Mouse (Mus musculus): ENCODE data around the gene Atxn7l1. TPM values are rescaled to one million over a fixed set of nuclear protein-coding genes. Genes with fewer than 3 reads are reported as not detected.

Gene Atxn7l1
- polyA plus RNA-seq, 1 experiment from 2014 or later: 16.6 TPM

GRCm38 (mm10) chr12:33323821-33324220, 176.3 kb downstream of the Atxn7l1 start:
- Histone ChIP-seq H3K27ac (no peak overlapping the region), H3K9ac (no peak overlapping the region), H3K36me3 (no peaks in the 10 kb centered on the region), H3K4me3 (no peak overlapping the region), H3K4me2 (replicated peaks) (no peak overlapping the region), H3K4me1 (no peaks in the 10 kb centered on the region), H3K27me3 (replicated peaks) (no peaks in the 10 kb centered on the region), H3K9me3 (no peaks in the 10 kb centered on the region)
- ATAC-seq (ENCODE audit: low FRiP score, low read depth): no peak
- whole genome bisulfite sequencing: 90% methylated on average over 1 of the region's 1 CpGs

DNA sequence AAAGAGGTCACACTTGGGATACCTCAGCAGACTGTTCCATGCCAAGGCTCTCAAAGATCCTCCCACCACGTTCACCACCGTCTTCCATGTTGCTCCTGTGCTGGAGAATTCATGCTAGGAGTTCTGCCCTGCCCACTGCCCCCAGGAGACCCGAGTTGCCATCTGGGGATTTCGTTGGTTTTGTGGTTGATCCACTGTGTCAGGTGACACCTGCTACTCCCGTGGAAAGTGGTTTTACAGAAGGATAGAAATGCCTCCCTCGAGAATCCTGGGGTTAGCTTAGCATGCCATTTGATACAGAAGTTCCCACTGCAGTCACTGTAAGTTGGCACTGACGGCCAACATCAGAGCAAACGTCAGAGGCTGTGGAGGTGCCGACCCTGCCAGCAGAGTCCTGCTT, 177.9 kb downstream of the Atxn7l1 start:
- no peaks in the 10 kb centered on the region for H3K9me3 ChIP-seq
- no peak overlapping the region for H3K9ac ChIP-seq
- no peak overlapping the region for H3K4me3 ChIP-seq
- 75% methylated on average over 9 of the region's 9 CpGs for WGBS
- H3K4me2 ChIP-seq (replicated peaks): no peak overlapping the region
- ATAC-seq (ENCODE audit: low FRiP score, low read depth): no peak
- H3K27me3 ChIP-seq (replicated peaks): no peaks in the 10 kb centered on the region
- H3K36me3 ChIP-seq: no peaks in the 10 kb centered on the region
- H3K4me1 ChIP-seq: no peaks in the 10 kb centered on the region
- H3K27ac ChIP-seq: no peak overlapping the region

DNA sequence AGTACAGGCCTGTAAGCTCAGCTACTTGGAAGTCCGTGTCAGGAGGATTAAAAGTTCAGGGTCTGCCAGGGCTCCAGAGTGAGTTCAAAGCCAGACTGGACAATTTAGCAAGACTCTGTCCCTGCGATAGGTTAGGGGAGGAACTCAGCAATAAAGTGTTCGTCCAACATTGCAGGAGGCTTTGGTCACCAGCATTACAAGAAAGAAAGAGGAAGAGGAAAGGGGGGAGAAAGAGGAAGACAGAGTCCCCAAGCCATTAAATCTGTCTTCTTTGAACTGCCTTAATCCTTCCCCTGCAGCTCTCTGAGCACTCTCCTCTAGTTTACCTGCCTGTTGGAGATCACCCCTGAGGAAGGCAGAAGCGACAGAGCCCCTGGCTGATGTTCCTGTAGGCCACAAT, 184.6 kb downstream of the Atxn7l1 start:
- H3K27me3 ChIP-seq (replicated peaks): no peaks in the 10 kb centered on the region
- H3K9me3 ChIP-seq: no peaks in the 10 kb centered on the region
- no peak for ATAC-seq (ENCODE audit: low FRiP score, low read depth)
- no peaks in the 10 kb centered on the region for H3K36me3 ChIP-seq
- H3K4me3 ChIP-seq: no peak overlapping the region
- H3K4me1 ChIP-seq: peaks cover 8% of the 10 kb centered on the region; the same call in 1 of the 2 replicates
- H3K27ac ChIP-seq: no peak overlapping the region
- no peak overlapping the region for H3K9ac ChIP-seq
- H3K4me2 ChIP-seq (replicated peaks): no peak overlapping the region
- WGBS: 56% methylated on average over 4 of the region's 4 CpGs

GRCm38 (mm10) chr12:33332796-33333195, 185.3 kb downstream of the Atxn7l1 start:
- 77% methylated on average over 5 of the region's 5 CpGs for WGBS
- H3K9ac ChIP-seq: no peak overlapping the region
- no peak overlapping the region for H3K27ac ChIP-seq
- H3K4me3 ChIP-seq: no peak overlapping the region
- no peak overlapping the region for H3K4me2 ChIP-seq (replicated peaks)
- no peaks in the 10 kb centered on the region for H3K27me3 ChIP-seq (replicated peaks)
- no peaks in the 10 kb centered on the region for H3K9me3 ChIP-seq
- H3K4me1 ChIP-seq: peaks cover 10% of the 10 kb centered on the region; the same call in 1 of the 2 replicates
- no peaks in the 10 kb centered on the region for H3K36me3 ChIP-seq
- ATAC-seq (ENCODE audit: low FRiP score, low read depth): no peak

- peak; percentile 62 for ATAC-seq (ENCODE audit: low FRiP score, low read depth)
- H3K4me3 ChIP-seq: no peak overlapping the region
- no peak overlapping the region for H3K27ac ChIP-seq
- no peak overlapping the region for H3K4me2 ChIP-seq (replicated peaks)
- H3K27me3 ChIP-seq (replicated peaks): no peaks in the 10 kb centered on the region
- no peaks in the 10 kb centered on the region for H3K9me3 ChIP-seq
- WGBS: 33% methylated on average over 8 of the region's 8 CpGs
- H3K36me3 ChIP-seq: no peaks in the 10 kb centered on the region
- no peak overlapping the region for H3K9ac ChIP-seq
- H3K4me1 ChIP-seq: peaks cover 14% of the 10 kb centered on the region; the same call in 1 of the 2 replicates
These were observed 186.4 kb downstream of the Atxn7l1 start for GRCm38 (mm10) chr12:33333914-33334313.

GRCm38 (mm10) chr12:33334511-33334910, 187.0 kb downstream of the Atxn7l1 start:
- peaks cover 14% of the 10 kb centered on the region; the same call in 1 of the 2 replicates for H3K4me1 ChIP-seq
- no peaks in the 10 kb centered on the region for H3K9me3 ChIP-seq
- WGBS: 93% methylated on average over 2 of the region's 2 CpGs
- no peaks in the 10 kb centered on the region for H3K27me3 ChIP-seq (replicated peaks)
- H3K27ac ChIP-seq: no peak overlapping the region
- no peak for ATAC-seq (ENCODE audit: low FRiP score, low read depth)
- H3K36me3 ChIP-seq: no peaks in the 10 kb centered on the region
- H3K9ac ChIP-seq: no peak overlapping the region
- no peak overlapping the region for H3K4me3 ChIP-seq
- no peak overlapping the region for H3K4me2 ChIP-seq (replicated peaks)

DNA sequence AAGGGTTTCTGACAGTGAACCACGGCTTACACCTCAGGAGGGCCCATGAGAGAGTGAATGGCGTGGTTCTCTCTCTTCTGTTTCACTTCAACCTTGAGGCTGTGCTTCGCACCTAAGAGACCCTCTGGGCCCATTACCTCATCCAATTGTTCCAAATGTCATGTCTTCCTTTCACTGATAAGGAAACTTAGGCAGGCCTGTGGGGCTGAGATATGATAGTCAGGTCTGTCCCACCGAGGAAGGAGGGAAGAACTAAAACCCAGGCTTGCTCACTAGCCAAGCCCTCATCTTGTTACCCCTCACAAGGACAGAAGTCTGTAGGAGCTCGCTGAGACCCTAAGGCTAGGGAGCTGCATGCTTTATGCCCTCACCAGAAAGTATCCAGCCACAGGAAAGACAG, 187.5 kb downstream of the Atxn7l1 start:
- Histone ChIP-seq H3K27me3 (replicated peaks) (no peaks in the 10 kb centered on the region), H3K4me1 (peaks cover 14% of the 10 kb centered on the region; the same call in 1 of the 2 replicates), H3K36me3 (no peaks in the 10 kb centered on the region), H3K9ac (no peak overlapping the region), H3K9me3 (no peaks in the 10 kb centered on the region), H3K4me3 (no peak overlapping the region), H3K27ac (no peak overlapping the region), H3K4me2 (replicated peaks) (no peak overlapping the region)
- 85% methylated on average over 5 of the region's 5 CpGs for WGBS
- ATAC-seq (ENCODE audit: low FRiP score, low read depth): no peak

DNA sequence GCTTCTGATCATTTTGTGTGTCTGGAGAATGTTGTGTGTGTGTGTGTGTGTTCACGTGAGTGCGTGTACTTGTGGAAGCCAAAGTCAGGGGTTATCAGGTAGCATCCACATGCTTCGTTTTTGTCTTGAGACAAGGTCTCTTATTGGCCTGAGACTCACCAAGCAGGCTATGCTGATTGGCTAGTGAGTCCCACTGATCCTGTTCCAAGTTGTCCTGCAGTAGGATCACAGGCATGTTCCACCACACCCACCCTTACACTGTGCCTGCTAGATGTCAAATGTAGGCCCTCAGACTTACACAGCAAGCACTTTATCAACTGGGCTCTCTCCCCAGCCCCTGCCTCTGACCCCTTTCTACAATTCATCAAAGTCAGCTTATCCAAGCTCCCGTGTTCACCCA, 187.9 kb downstream of the Atxn7l1 start:
- H3K9ac ChIP-seq: no peak overlapping the region
- no peaks in the 10 kb centered on the region for H3K36me3 ChIP-seq
- no peak overlapping the region for H3K4me3 ChIP-seq
- no peak for ATAC-seq (ENCODE audit: low FRiP score, low read depth)
- H3K4me1 ChIP-seq: peaks cover 14% of the 10 kb centered on the region; the same call in 1 of the 2 replicates
- H3K27ac ChIP-seq: no peak overlapping the region
- H3K4me2 ChIP-seq (replicated peaks): no peak overlapping the region
- H3K27me3 ChIP-seq (replicated peaks): 0 out of 2 replicates have a peak, but pooled peaks cover 2% of the 10 kb centered on the region
- WGBS: 79% methylated on average over 4 of the region's 4 CpGs
- H3K9me3 ChIP-seq: no peaks in the 10 kb centered on the region

- H3K4me1 ChIP-seq: peaks cover 23% of the 10 kb centered on the region
- H3K4me2 ChIP-seq (replicated peaks): no peak overlapping the region
- H3K27me3 ChIP-seq (replicated peaks): 0 out of 2 replicates have a peak, but pooled peaks cover 4% of the 10 kb centered on the region
- no peak overlapping the region for H3K27ac ChIP-seq
- no peak overlapping the region for H3K4me3 ChIP-seq
- no peak for ATAC-seq (ENCODE audit: low FRiP score, low read depth)
- no peaks in the 10 kb centered on the region for H3K36me3 ChIP-seq
- H3K9me3 ChIP-seq: no peaks in the 10 kb centered on the region
- no peak overlapping the region for H3K9ac ChIP-seq
- WGBS: 61% methylated on average over 10 of the region's 10 CpGs
These were observed 189.2 kb downstream of the Atxn7l1 start for GRCm38 (mm10) chr12:33336561-33337125.

GRCm38 (mm10) chr12:33337289-33337688, 189.8 kb downstream of the Atxn7l1 start:
- Histone ChIP-seq H3K27me3 (replicated peaks) (0 out of 2 replicates have a peak, but pooled peaks cover 4% of the 10 kb centered on the region), H3K4me1 (peaks cover 27% of the 10 kb centered on the region), H3K36me3 (no peaks in the 10 kb centered on the region), H3K4me2 (replicated peaks) (no peak overlapping the region), H3K9me3 (no peaks in the 10 kb centered on the region), H3K27ac (no peak overlapping the region), H3K4me3 (no peak overlapping the region), H3K9ac (no peak overlapping the region)
- WGBS: 48% methylated on average over 4 of the region's 4 CpGs
- no peak for ATAC-seq (ENCODE audit: low FRiP score, low read depth)

DNA sequence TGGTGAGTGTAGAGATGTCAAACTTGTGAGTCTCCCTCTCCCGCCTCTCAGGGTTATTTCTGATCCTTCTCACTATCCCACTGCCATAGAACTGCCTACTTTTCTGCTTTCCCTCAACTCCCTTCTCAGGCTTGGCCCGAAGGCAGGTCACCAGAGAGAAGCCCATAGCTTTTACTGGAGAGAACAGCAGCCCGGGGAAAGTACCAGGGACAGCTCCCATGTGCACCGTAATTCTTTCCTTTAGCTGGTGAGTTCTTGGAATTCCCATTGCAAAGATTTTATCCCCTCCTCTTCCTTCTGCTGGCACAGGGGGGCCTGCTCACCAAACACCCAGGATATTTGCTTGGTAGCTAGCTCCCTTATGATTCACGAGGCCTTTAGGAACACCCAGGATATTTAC, 190.7 kb downstream of the Atxn7l1 start:
- 32% methylated on average over 5 of the region's 5 CpGs for WGBS
- no peak for ATAC-seq (ENCODE audit: low FRiP score, low read depth)

GRCm38 (mm10) chr12:33339822-33340221, 192.3 kb downstream of the Atxn7l1 start:
- H3K27me3 ChIP-seq (replicated peaks): peaks cover 13% of the 10 kb centered on the region
- no peaks in the 10 kb centered on the region for H3K9me3 ChIP-seq
- no peak for ATAC-seq (ENCODE audit: low FRiP score, low read depth)
- H3K27ac ChIP-seq: no peak overlapping the region
- WGBS: 88% methylated on average over 4 of the region's 4 CpGs
- H3K4me2 ChIP-seq (replicated peaks): no peak overlapping the region
- H3K9ac ChIP-seq: no peak overlapping the region
- H3K4me1 ChIP-seq: peaks cover 26% of the 10 kb centered on the region
- no peaks in the 10 kb centered on the region for H3K36me3 ChIP-seq
- no peak overlapping the region for H3K4me3 ChIP-seq

More for the DNA sequence above, 190.7 kb downstream of the Atxn7l1 start:
- H3K4me2 ChIP-seq (replicated peaks): no peak overlapping the region
- 0 out of 2 replicates have a peak, but pooled peaks cover 4% of the 10 kb centered on the region for H3K27me3 ChIP-seq (replicated peaks)
- H3K4me3 ChIP-seq: no peak overlapping the region
- H3K36me3 ChIP-seq: no peaks in the 10 kb centered on the region
- no peaks in the 10 kb centered on the region for H3K9me3 ChIP-seq
- H3K27ac ChIP-seq: no peak overlapping the region
- no peak overlapping the region for H3K9ac ChIP-seq
- peaks cover 19% of the 10 kb centered on the region for H3K4me1 ChIP-seq

DNA sequence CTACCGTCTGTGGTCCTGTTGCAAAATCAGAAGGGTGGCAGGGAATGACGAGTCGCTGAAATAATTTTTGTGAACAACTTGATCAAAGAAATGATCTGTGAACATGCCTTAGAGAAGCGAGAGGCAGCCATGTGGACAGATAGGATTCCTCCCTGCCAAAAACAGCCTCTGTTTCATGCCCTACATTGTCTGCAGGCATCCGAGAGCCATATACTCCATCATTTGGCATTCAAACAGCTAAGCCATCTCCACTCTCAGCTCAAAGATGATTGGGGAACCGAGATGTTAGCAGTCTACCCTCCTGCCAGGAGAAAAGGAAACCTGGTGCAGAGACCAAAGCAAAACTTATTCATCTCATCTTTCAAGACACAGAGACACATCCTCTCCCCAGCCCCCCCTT, 193.2 kb downstream of the Atxn7l1 start:
- WGBS: 90% methylated on average over 6 of the region's 6 CpGs
- no peak overlapping the region for H3K4me2 ChIP-seq (replicated peaks)

More for the DNA sequence above, 193.2 kb downstream of the Atxn7l1 start:
- ATAC-seq (ENCODE audit: low FRiP score, low read depth): no peak
- Histone ChIP-seq H3K4me3 (no peak overlapping the region), H3K4me1 (peaks cover 35% of the 10 kb centered on the region), H3K27me3 (replicated peaks) (peaks cover 13% of the 10 kb centered on the region), H3K27ac (no peak overlapping the region), H3K9ac (no peak overlapping the region), H3K36me3 (no peaks in the 10 kb centered on the region), H3K9me3 (no peaks in the 10 kb centered on the region)

Measured in neural tube, embryonic 12.5 days (tissue).